Mouse (Mus musculus): ENCODE measurements around the gene Tspan13. TPM values are rescaled to one million over a fixed set of nuclear protein-coding genes. Genes with fewer than 3 reads are reported as not detected.
A peak's percentile ranks its signal among the peaks of the same experiment; 100 is the strongest.

Tspan13 gene
- 108 and 117 TPM in 2 replicates for polyA plus RNA-seq (2014; fragmentation: Nextera tagmentation; extraction: Ambion mirVana)

DNA sequence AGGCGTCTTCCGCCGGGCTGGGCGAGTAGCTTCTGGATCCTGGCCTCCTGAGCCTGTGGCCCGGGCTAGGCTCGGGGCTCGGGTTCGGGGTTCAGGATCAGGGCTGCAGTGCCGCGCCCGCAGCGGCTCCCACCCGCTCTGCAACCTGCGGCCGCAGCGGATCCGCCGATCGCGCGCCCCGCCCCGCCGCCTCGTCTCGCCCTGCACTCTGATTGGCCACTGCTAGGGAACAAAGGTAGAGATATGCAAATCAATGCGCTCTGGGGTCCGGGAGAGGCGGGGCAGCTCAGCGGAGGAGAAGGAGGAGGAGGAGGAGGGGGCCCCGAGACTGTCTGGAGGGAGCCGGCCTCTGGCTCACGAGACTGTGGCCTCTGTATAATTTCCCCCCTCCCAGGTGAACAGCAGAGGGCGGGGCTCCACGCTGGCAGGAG, at the start of gene Tspan13:
Gene Tspan13 (minus strand): TSS at position 153 of the 431 bp plus-strand sequence.
- no peaks in the 10 kb centered on the region for H3K4me1 ChIP-seq (ENCODE audit: insufficient read depth)
- ATAC-seq (ENCODE audit: insufficient read depth) (peak; percentile 99), DNase-seq (peak; percentile 91)
- peak within 1 kb of the TSS; percentile 96 for H3K4me2 ChIP-seq
- H3K9ac ChIP-seq, result peak within 1 kb of the TSS; percentile 82
- 2% methylated on average over 35 of the region's 35 CpGs for WGBS
- no peaks in the 10 kb centered on the region for H3K36me3 ChIP-seq (ENCODE audit: insufficient read depth)
- H3K27me3 ChIP-seq (ENCODE audit: insufficient read depth, low read length), result no peaks in the 10 kb centered on the region
- peak within 1 kb of the TSS; percentile 81 for H3K4me3 ChIP-seq (ENCODE audit: low read depth, low read length)
- TF ChIP-seq CTCF (IDR thresholded peaks at IDR 0.05; ENCODE audit: low read depth), result no peak
- H3K27ac ChIP-seq (ENCODE audit: low read depth), result peak within 1 kb of the TSS; percentile 67; the same call in 1 of the 2 replicates
- no peaks in the 10 kb centered on the region for H3K9me3 ChIP-seq (ENCODE audit: low read depth, low read length)

DNA sequence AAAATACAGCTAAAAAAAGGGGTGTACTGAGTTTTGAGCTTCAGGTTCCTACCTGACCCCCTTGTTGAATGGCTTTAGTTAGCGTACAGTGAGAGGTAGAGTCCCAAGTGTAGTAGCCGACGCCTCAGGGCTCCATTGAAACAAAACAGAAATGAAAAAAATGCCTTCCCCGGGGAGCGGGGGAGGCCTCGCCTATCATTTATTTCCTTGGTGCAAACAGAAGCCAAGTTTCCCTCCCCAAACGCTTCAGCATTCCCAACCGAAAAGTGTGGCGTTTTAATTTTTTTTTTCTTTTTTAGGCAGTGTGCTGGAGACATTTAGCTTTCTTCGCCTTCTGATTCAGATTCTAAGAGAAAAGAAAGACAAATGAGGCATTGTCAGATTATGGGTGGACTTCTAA, 49.7 kb upstream of the Tspan13 start:
- H3K36me3 ChIP-seq (ENCODE audit: insufficient read depth), result peaks cover 22% of the 10 kb centered on the region
- no peak overlapping the region for H3K9ac ChIP-seq
- ATAC-seq (ENCODE audit: insufficient read depth) (no peak), DNase-seq (no peak)
- no peaks in the 10 kb centered on the region for H3K9me3 ChIP-seq (ENCODE audit: low read depth, low read length)
- TF ChIP-seq CTCF (IDR thresholded peaks at IDR 0.05; ENCODE audit: low read depth), result no peak
- no peak overlapping the region for H3K4me3 ChIP-seq (ENCODE audit: low read depth, low read length)
- 91% methylated on average over 10 of the region's 10 CpGs for WGBS
- H3K4me1 ChIP-seq (ENCODE audit: insufficient read depth), result no peaks in the 10 kb centered on the region
- H3K27me3 ChIP-seq (ENCODE audit: insufficient read depth, low read length), result no peaks in the 10 kb centered on the region
- no peak overlapping the region for H3K4me2 ChIP-seq
- H3K27ac ChIP-seq (ENCODE audit: low read depth), result no peak overlapping the region

DNA sequence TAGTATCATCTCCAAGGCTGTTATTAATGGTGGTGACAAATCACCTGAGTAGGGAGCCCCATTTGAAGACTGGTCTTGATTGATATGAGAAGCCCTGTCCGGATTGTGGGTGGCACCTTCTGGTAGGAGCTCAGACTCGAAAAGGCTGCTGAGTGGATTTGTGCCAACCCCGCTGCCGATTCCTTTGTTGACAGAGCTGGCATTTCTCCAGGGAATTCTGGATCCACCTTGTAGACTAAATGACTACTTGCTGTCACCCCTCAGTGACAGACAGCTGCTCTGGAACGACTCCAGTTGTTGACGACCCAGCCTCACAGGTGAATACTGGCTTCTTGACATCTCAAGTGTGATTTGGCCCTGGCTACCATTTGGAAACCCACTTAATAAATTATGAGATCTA, 46.9 kb upstream of the Tspan13 start:
- Histone ChIP-seq H3K9me3 (ENCODE audit: low read depth, low read length) (no peaks in the 10 kb centered on the region), H3K4me3 (ENCODE audit: low read depth, low read length) (no peak overlapping the region), H3K27me3 (ENCODE audit: insufficient read depth, low read length) (no peaks in the 10 kb centered on the region), H3K27ac (ENCODE audit: low read depth) (no peak overlapping the region), H3K36me3 (ENCODE audit: insufficient read depth) (peaks cover 22% of the 10 kb centered on the region), H3K4me2 (no peak overlapping the region), H3K4me1 (ENCODE audit: insufficient read depth) (no peaks in the 10 kb centered on the region), H3K9ac (no peak overlapping the region)
- WGBS, result 50% methylated on average over 6 of the region's 6 CpGs
- ATAC-seq (ENCODE audit: insufficient read depth) (no peak), DNase-seq (peak; percentile 42)
- TF ChIP-seq CTCF (IDR thresholded peaks at IDR 0.05; ENCODE audit: low read depth), result no peak

DNA sequence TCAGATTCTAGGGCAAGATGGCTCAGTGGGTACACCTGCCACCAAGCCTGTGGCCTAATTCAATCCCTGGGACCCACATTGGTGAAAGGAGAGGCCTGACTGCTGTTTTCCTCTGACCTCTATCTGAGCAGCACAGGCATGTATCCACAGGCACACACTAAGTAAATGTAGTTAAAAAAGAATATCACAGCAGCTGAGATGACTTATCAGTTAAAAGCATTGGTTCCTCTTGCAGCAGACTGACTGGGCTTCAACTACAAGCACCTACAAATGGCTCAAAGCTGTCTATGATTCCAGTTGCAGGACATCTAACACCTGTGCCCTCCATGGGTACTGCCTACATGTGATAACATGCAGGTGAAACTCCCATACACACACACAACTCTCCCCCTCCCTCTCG, 46.5 kb upstream of the Tspan13 start:
- no peak for ATAC-seq (ENCODE audit: insufficient read depth)

DNA sequence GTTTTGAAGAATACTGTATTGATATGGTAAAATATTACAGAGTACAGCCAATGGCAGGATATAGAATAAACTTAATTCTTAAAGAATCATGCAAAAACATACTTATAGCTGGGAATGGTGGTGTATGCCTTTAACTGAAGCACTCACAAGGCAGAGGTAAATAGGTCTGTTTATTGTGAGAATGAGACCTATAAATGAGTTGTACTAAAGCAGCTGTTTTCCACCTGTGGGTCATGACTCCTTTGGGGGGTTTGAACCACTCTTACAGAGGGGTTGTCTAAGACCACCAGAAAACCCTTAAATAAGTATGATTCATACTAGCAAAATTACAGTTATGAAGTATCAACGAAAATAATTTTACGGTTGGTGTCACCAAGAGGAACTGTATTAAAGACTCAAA, 43.1 kb upstream of the Tspan13 start:
- ATAC-seq (ENCODE audit: insufficient read depth) (no peak), DNase-seq (no peak)
- 86% methylated on average over 2 of the region's 2 CpGs for WGBS
- Histone ChIP-seq H3K27me3 (ENCODE audit: insufficient read depth, low read length) (no peaks in the 10 kb centered on the region), H3K4me2 (no peak overlapping the region), H3K36me3 (ENCODE audit: insufficient read depth) (no peaks in the 10 kb centered on the region), H3K9me3 (ENCODE audit: low read depth, low read length) (no peaks in the 10 kb centered on the region), H3K4me1 (ENCODE audit: insufficient read depth) (no peaks in the 10 kb centered on the region), H3K27ac (ENCODE audit: low read depth) (no peak overlapping the region), H3K9ac (no peak overlapping the region), H3K4me3 (ENCODE audit: low read depth, low read length) (no peak overlapping the region)
- TF ChIP-seq CTCF (IDR thresholded peaks at IDR 0.05; ENCODE audit: low read depth), result no peak

More for the DNA sequence above, 46.5 kb upstream of the Tspan13 start:
- no peak for TF ChIP-seq CTCF (IDR thresholded peaks at IDR 0.05; ENCODE audit: low read depth)
- H3K27me3 ChIP-seq (ENCODE audit: insufficient read depth, low read length), result no peaks in the 10 kb centered on the region
- H3K9me3 ChIP-seq (ENCODE audit: low read depth, low read length), result no peaks in the 10 kb centered on the region
- WGBS, result 96% methylated on average over 1 of the region's 1 CpGs
- no peak for DNase-seq
- no peak overlapping the region for H3K9ac ChIP-seq
- H3K4me1 ChIP-seq (ENCODE audit: insufficient read depth), result no peaks in the 10 kb centered on the region
- peaks cover 22% of the 10 kb centered on the region for H3K36me3 ChIP-seq (ENCODE audit: insufficient read depth)
- H3K4me3 ChIP-seq (ENCODE audit: low read depth, low read length), result no peak overlapping the region
- H3K27ac ChIP-seq (ENCODE audit: low read depth), result no peak overlapping the region
- no peak overlapping the region for H3K4me2 ChIP-seq

DNA sequence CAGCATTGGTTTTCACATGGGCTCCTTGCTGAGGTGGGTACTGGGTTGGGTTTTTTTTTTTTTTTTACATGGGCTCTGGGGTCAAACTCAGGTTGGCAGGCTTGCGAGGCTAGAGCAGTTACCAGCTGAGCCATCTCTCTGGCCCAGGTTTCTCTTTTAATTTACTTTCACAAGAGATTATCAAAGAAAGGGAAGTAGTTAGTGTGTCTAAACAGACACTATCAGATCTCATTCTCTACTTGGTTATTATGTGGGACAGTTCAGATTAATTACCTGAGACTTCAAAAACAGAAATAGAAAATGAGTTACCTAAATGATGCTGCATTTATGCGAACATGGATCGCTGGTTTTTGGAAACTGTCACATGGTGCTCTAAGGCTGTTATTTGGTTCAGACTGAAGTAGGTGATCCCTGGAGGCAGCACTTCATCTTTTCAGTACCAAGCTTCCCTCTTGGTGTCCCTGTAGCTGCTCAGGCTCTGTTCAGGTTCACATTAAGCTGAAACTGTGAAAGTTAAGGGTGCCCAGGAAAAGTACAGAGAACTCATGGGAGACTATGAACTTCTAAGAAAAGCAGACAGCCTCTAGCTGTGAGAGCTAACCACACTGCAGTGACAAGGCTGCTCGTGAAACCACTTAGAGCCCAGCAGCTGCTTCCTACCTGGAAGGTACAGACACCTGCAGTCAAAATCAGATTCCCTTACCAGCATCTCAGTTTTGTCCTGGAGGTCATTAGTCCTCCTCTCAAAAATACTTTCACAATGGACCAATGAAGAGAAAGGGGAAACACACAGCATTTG, 36.0 kb upstream of the Tspan13 start:
- Histone ChIP-seq H3K4me3 (ENCODE audit: low read depth, low read length) (no peak overlapping the region), H3K27ac (ENCODE audit: low read depth) (no peak overlapping the region), H3K9me3 (ENCODE audit: low read depth, low read length) (no peaks in the 10 kb centered on the region), H3K4me2 (no peak overlapping the region), H3K36me3 (ENCODE audit: insufficient read depth) (no peaks in the 10 kb centered on the region), H3K9ac (no peak overlapping the region), H3K27me3 (ENCODE audit: insufficient read depth, low read length) (no peaks in the 10 kb centered on the region), H3K4me1 (ENCODE audit: insufficient read depth) (no peaks in the 10 kb centered on the region)
- 53% methylated on average over 4 of the region's 4 CpGs for WGBS
- no peak for DNase-seq
- no peak for ATAC-seq (ENCODE audit: insufficient read depth)
- no peak for TF ChIP-seq CTCF (IDR thresholded peaks at IDR 0.05; ENCODE audit: low read depth)

DNA sequence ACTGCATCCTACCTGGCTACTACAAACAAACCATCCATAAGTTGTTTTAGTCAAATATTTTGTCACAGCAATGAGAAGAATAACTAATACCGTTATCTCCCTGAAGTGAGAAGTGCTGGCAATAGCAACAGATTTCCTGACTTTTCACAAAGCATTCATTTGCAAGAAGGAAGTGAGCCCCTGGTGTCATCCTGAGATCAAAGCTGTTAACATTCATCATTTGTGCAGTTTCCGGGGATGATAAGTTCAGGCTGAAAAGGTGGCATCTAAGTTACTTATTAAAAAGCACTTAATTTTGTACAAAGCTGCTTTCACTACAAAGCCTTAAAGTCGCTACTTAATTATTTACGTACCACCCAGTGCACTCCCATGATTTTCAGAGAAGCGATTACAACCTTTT, 30.6 kb upstream of the Tspan13 start:
- Histone ChIP-seq H3K27ac (ENCODE audit: low read depth) (no peak overlapping the region), H3K4me3 (ENCODE audit: low read depth, low read length) (no peak overlapping the region), H3K4me2 (no peak overlapping the region), H3K9ac (no peak overlapping the region), H3K27me3 (ENCODE audit: insufficient read depth, low read length) (no peaks in the 10 kb centered on the region), H3K9me3 (ENCODE audit: low read depth, low read length) (no peaks in the 10 kb centered on the region), H3K4me1 (ENCODE audit: insufficient read depth) (no peaks in the 10 kb centered on the region), H3K36me3 (ENCODE audit: insufficient read depth) (no peaks in the 10 kb centered on the region)
- DNase-seq (peak; percentile 16), ATAC-seq (ENCODE audit: insufficient read depth) (no peak)
- 16% methylated on average over 5 of the region's 5 CpGs for WGBS
- TF ChIP-seq CTCF (IDR thresholded peaks at IDR 0.05; ENCODE audit: low read depth), result no peak

All from lung, embryonic 14.5 days (tissue).